Mouse (Mus musculus) NIH3T3 (cell line): ENCODE results near the gene Aox4.

ENCODE experiments used
- DNase-seq: peaks from one replicate; pipeline ENCODE4 v3.0.0-alpha.2; 2012; ENCODE audit warnings: low read depth

Aox4 gene

GRCm38 (mm10) chr1:58244487-58244886 is 34.3 kb downstream of the Aox4 start:
- DNase-seq = no peak

- DNase-seq = no peak
These were observed 38.3 kb downstream of the Aox4 start for GRCm38 (mm10) chr1:58248518-58248917.

GRCm38 (mm10) chr1:58253466-58253865 is 43.3 kb downstream of the Aox4 start:
- DNase-seq = no peak

- DNase-seq = peak; percentile 89
These were observed 47.2 kb downstream of the Aox4 start for GRCm38 (mm10) chr1:58257195-58257991.

- DNase-seq = no peak
These were observed 50.1 kb downstream of the Aox4 start for GRCm38 (mm10) chr1:58260311-58260710.

GRCm38 (mm10) chr1:58268231-58268630 is 58.0 kb downstream of the Aox4 start:
- DNase-seq = no peak

- peak; percentile 87 for DNase-seq
These were observed 60.8 kb downstream of the Aox4 start for GRCm38 (mm10) chr1:58270807-58271569.

GRCm38 (mm10) chr1:58275879-58276278 is 65.7 kb downstream of the Aox4 start:
- DNase-seq = no peak

- DNase-seq = no peak
These were observed 67.8 kb downstream of the Aox4 start, which contains the start of gene Aox2 for GRCm38 (mm10) chr1:58278026-58278425. Gene Aox2, plus strand, starts transcription at chr1:58278326.

GRCm38 (mm10) chr1:58278513-58278912 is 68.3 kb downstream of the Aox4 start:
- no peak for DNase-seq

GRCm38 (mm10) chr1:58280381-58280780 is 70.2 kb downstream of the Aox4 start:
- DNase-seq = no peak

- no peak for DNase-seq
These were observed 70.9 kb downstream of the Aox4 start for GRCm38 (mm10) chr1:58280939-58281624.

GRCm38 (mm10) chr1:58281625-58281988 is 71.4 kb downstream of the Aox4 start:
- DNase-seq = no peak

GRCm38 (mm10) chr1:58284505-58284904 is 74.3 kb downstream of the Aox4 start:
- no peak for DNase-seq

GRCm38 (mm10) chr1:58288091-58288490 is 77.9 kb downstream of the Aox4 start:
- no peak for DNase-seq

- DNase-seq = no peak
These were observed 79.8 kb downstream of the Aox4 start for GRCm38 (mm10) chr1:58289863-58290469.

- DNase-seq = peak; percentile 35
These were observed 81.5 kb downstream of the Aox4 start for GRCm38 (mm10) chr1:58291394-58292300.

GRCm38 (mm10) chr1:58294730-58295129 is 84.5 kb downstream of the Aox4 start:
- no peak for DNase-seq

- peak; percentile 91 for DNase-seq
These were observed 86.1 kb downstream of the Aox4 start for GRCm38 (mm10) chr1:58296278-58296677.

- DNase-seq = no peak
These were observed 86.6 kb downstream of the Aox4 start for GRCm38 (mm10) chr1:58296821-58297220.

GRCm38 (mm10) chr1:58298347-58298746 is 88.2 kb downstream of the Aox4 start:
- peak; percentile 44 for DNase-seq
